Mouse (Mus musculus) heart, embryonic 16.5 days (tissue): ENCODE results near the gene Smagp. TPM values are rescaled to one million over a fixed set of nuclear protein-coding genes. Genes with fewer than 3 reads are reported as not detected.

Experiments used
- ATAC-seq: fragments of 200-750 bp; cut with Nextera tagmentation; replicated peaks from 2 replicates; pipeline ENCODE4 v1.8.0; 2017; ENCODE audit warnings: moderate number of reproducible peaks; ENCODE audit not compliant: insufficient read depth, low FRiP score; ENCODE audit errors: extremely low read depth
- H3K27ac ChIP-seq: fragments of 300-500 bp; sonication (generic); 2 replicates; pipeline ENCODE4 v1.5.1; 2014; ENCODE audit warnings: mild to moderate bottlenecking, low read length, control low read depth, moderate library complexity
- H3K27me3 ChIP-seq: fragments of 300-500 bp; sonication (generic); 2 replicates; pipeline ENCODE4 v1.6.1; 2014; ENCODE audit warnings: low read length, mixed read lengths; ENCODE audit not compliant: control insufficient read depth, insufficient read depth
- H3K36me3 ChIP-seq: fragments of 300-500 bp; sonication (generic); 2 replicates; pipeline ENCODE4 v1.6.1; 2014; ENCODE audit not compliant: control insufficient read depth, insufficient read depth
- H3K4me1 ChIP-seq: fragments of 300-500 bp; sonication (generic); 2 replicates; pipeline ENCODE4 v1.6.1; 2014; ENCODE audit warnings: low read length, mixed read lengths; ENCODE audit not compliant: control insufficient read depth, insufficient read depth
- H3K4me2 ChIP-seq: fragments of 300-500 bp; sonication (generic); 2 replicates; pipeline ENCODE4 v1.6.1; 2014; ENCODE audit warnings: low read depth, mild to moderate bottlenecking, control low read depth, low read length
- H3K4me3 ChIP-seq: fragments of 300-500 bp; sonication (generic); 2 replicates; pipeline ENCODE4 v1.5.1; 2014; ENCODE audit warnings: mild to moderate bottlenecking, control low read depth, low read length
- H3K9ac ChIP-seq: fragments of 300-500 bp; sonication (generic); 2 replicates; pipeline ENCODE4 v1.6.1; 2014; ENCODE audit warnings: low read length, control low read depth
- H3K9me3 ChIP-seq: fragments of 300-500 bp; sonication (generic); replicated peaks from 2 replicates; pipeline ENCODE4 v1.6.1; 2016; ENCODE audit warnings: low read length; ENCODE audit not compliant: control insufficient read depth
- WGBS: fragments of 180-500 bp; shearing (Covaris S2); extraction: QIAGEN DNeasy Blood & Tissue Kit; methylation state at CpG from one replicate; pipeline ENCODE4 v1.1.7; 2014; 5-methylcytosine and 5-hydroxymethylcytosine counted together
- polyA plus RNA-seq: library from polyadenylated mRNA; unstranded; fragments of >200 nt; fragmentation: Nextera tagmentation; extraction: Ambion mirVana; gene quantifications from 2 replicates; pipeline ENCODE4 v1.2.1, GENCODE M21; 2015

The Smagp gene
- polyA plus RNA-seq, 1 experiment from 2014 or later = 16.9 TPM

DNA sequence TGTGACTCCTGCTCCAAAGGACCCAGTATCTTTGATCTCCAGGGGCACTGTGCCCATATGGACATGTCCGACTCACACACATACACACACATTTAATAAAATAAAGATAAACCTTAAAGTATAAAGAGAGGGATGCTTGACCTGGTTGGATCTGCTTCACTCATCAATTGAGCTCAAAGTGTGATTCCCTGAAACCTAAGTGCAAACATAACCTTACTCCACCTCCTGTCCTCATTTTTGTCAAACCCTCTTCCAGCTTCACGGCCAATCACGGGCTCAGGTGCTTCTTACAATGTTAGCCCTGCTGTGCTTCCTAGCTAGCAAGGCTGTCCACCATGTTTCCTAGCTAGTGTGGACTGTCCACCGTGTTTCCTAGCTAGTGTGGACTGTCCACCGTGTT lies 18.5 kb upstream of the Smagp start:
- H3K9me3 ChIP-seq = no peaks in the 10 kb centered on the region
- H3K4me3 ChIP-seq = no peak overlapping the region
- H3K36me3 ChIP-seq = no peaks in the 10 kb centered on the region
- ATAC-seq = no peak
- no peak overlapping the region for H3K9ac ChIP-seq
- no peaks in the 10 kb centered on the region for H3K27me3 ChIP-seq
- no peaks in the 10 kb centered on the region for H3K4me1 ChIP-seq
- WGBS = 77% methylated on average over 5 of the region's 5 CpGs
- no peak overlapping the region for H3K4me2 ChIP-seq
- H3K27ac ChIP-seq = no peak overlapping the region

GRCm38 (mm10) chr15:100654271-100654670 lies 17.5 kb upstream of the Smagp start:
- H3K4me1 ChIP-seq = no peaks in the 10 kb centered on the region

GRCm38 (mm10) chr15:100651610-100652009 lies 14.9 kb upstream of the Smagp start:
- Histone ChIP-seq H3K4me1 (no peaks in the 10 kb centered on the region), H3K9ac (no peak overlapping the region), H3K4me2 (no peak overlapping the region), H3K27me3 (no peaks in the 10 kb centered on the region), H3K4me3 (no peak overlapping the region), H3K36me3 (no peaks in the 10 kb centered on the region), H3K9me3 (no peaks in the 10 kb centered on the region), H3K27ac (no peak overlapping the region)
- WGBS = 51% methylated on average over 9 of the region's 9 CpGs
- no peak for ATAC-seq

More at GRCm38 (mm10) chr15:100654271-100654670, 17.5 kb upstream of the Smagp start:
- H3K9ac ChIP-seq = no peak overlapping the region
- no peak overlapping the region for H3K4me2 ChIP-seq
- no peaks in the 10 kb centered on the region for H3K9me3 ChIP-seq
- H3K27ac ChIP-seq = no peak overlapping the region
- H3K36me3 ChIP-seq = no peaks in the 10 kb centered on the region
- H3K27me3 ChIP-seq = no peaks in the 10 kb centered on the region
- WGBS = 65% methylated on average over 1 of the region's 1 CpGs
- no peak overlapping the region for H3K4me3 ChIP-seq
- no peak for ATAC-seq

GRCm38 (mm10) chr15:100650111-100650510 lies 13.4 kb upstream of the Smagp start:
- Histone ChIP-seq H3K27me3 (no peaks in the 10 kb centered on the region), H3K9me3 (no peaks in the 10 kb centered on the region), H3K4me1 (no peaks in the 10 kb centered on the region), H3K4me3 (no peak overlapping the region), H3K4me2 (no peak overlapping the region), H3K27ac (no peak overlapping the region), H3K36me3 (no peaks in the 10 kb centered on the region), H3K9ac (no peak overlapping the region)
- WGBS = 72% methylated on average over 10 of the region's 10 CpGs
- no peak for ATAC-seq

- H3K27ac ChIP-seq = no peak overlapping the region
- no peaks in the 10 kb centered on the region for H3K27me3 ChIP-seq
- H3K9ac ChIP-seq = no peak overlapping the region
- no peaks in the 10 kb centered on the region for H3K9me3 ChIP-seq
- 78% methylated on average over 6 of the region's 6 CpGs for WGBS
- no peak overlapping the region for H3K4me3 ChIP-seq
- no peaks in the 10 kb centered on the region for H3K4me1 ChIP-seq
- H3K36me3 ChIP-seq = no peaks in the 10 kb centered on the region
- no peak for ATAC-seq
- no peak overlapping the region for H3K4me2 ChIP-seq
Measured at GRCm38 (mm10) chr15:100646161-100646560, 9.4 kb upstream of the Smagp start.

DNA sequence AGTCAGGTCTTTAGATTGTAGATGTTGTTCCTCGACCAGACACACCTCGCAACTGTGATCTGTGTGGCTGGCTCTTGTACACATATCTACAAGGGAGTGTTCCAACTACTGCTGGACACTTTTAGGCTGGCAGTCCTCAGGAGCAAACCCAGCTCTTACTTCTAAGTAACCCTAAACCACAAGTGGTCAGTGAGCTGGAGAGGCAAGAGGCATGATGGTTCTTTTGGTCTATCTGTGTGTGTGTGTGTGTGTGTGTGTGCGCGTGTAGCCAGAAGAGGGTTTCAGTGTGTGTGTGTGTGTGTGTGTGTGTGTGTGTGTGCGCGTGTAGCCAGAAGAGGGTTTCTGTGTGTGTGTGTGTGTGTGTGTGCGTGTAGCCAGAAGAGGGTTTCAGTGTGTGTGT lies 5.7 kb upstream of the Smagp start:
- WGBS = 92% methylated on average over 7 of the region's 7 CpGs
- no peak overlapping the region for H3K27ac ChIP-seq
- H3K4me3 ChIP-seq = no peak overlapping the region
- H3K4me2 ChIP-seq = no peak overlapping the region
- peaks cover 5% of the 10 kb centered on the region; the same call in 1 of the 2 replicates for H3K4me1 ChIP-seq
- no peak overlapping the region for H3K9ac ChIP-seq
- no peaks in the 10 kb centered on the region for H3K9me3 ChIP-seq
- no peaks in the 10 kb centered on the region for H3K36me3 ChIP-seq
- ATAC-seq = no peak
- H3K27me3 ChIP-seq = peaks cover 6% of the 10 kb centered on the region; the same call in 1 of the 2 replicates

- Histone ChIP-seq H3K9me3 (no peaks in the 10 kb centered on the region), H3K4me1 (peaks cover 11% of the 10 kb centered on the region), H3K27ac (no peak overlapping the region; the same call in 1 of the 2 replicates), H3K4me2 (peak overlapping the region; percentile 27; the same call in 1 of the 2 replicates), H3K9ac (no peak overlapping the region), H3K27me3 (peaks cover 9% of the 10 kb centered on the region), H3K36me3 (no peaks in the 10 kb centered on the region), H3K4me3 (no peak overlapping the region)
- WGBS = 58% methylated on average over 11 of the region's 16 CpGs
- no peak for ATAC-seq
Measured at GRCm38 (mm10) chr15:100641226-100641810, 4.6 kb upstream of the Smagp start.

DNA sequence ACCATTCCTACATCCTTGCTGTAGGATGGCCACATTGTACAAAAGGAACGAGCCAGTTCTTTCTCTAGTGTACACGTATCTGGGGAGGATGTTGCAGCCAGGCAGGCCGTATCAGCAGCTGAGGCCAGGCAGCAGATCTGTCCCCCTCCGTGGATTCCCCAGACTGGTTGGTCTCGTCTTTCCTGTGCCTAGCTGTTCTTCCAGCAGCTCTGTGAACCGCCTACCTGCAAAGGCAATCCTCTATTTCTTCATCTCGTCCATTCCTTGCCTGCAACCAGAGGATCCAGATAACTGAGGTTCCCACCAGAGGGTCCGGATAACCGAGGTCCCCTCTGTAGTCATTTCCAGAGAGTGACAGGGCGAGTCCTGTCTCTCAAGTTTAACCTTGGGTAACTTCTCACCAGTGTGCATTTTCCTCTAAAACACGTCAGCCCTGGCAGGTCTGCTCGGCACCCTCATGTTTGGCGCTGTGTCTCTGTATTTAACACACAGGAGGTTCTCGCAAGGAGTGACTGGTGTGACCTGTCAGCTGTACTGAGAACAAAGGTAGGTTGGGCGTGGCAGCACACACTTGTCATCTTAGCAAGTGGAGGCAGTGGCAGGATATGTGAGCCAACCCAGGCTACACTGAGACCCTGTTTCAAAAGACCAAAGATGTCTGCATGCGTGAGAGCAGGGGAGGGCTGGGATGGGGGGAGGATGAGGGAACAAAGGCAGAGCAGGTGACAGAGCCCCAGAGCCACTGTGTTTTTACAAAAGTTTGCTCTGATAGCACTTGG lies 3.4 kb upstream of the Smagp start:
- Histone ChIP-seq H3K4me1 (peaks cover 17% of the 10 kb centered on the region), H3K36me3 (no peaks in the 10 kb centered on the region), H3K4me2 (no peak overlapping the region; the same call in 1 of the 2 replicates), H3K27me3 (peaks cover 17% of the 10 kb centered on the region), H3K9ac (no peak overlapping the region), H3K4me3 (no peak overlapping the region), H3K9me3 (no peaks in the 10 kb centered on the region), H3K27ac (peak overlapping the region; percentile 57)
- peak; percentile 15; the same call in 1 of the 2 replicates for ATAC-seq
- WGBS = 70% methylated on average over 16 of the region's 16 CpGs

- Histone ChIP-seq H3K9me3 (no peaks in the 10 kb centered on the region), H3K36me3 (no peaks in the 10 kb centered on the region), H3K4me3 (no peak overlapping the region), H3K4me2 (no peak overlapping the region; the same call in 1 of the 2 replicates), H3K4me1 (peaks cover 17% of the 10 kb centered on the region), H3K9ac (no peak overlapping the region), H3K27ac (no peak overlapping the region), H3K27me3 (peaks cover 17% of the 10 kb centered on the region)
- 14% methylated on average over 6 of the region's 6 CpGs for WGBS
- ATAC-seq = no peak
Measured at GRCm38 (mm10) chr15:100637661-100638060, 921 bp upstream of the Smagp start.
